Mouse (Mus musculus) testis, adult 2 months (tissue): Measurements from ENCODE around the gene Bcor. TPM values are rescaled to one million over a fixed set of nuclear protein-coding genes. Genes with fewer than 3 reads are reported as not detected.

Experiments used
- H3K27ac ChIP-seq: fragments of 200-500 bp; 2 replicates; pipeline ENCODE4 v1.5.1; 2012; ENCODE audit warnings: low read depth, low read length; ENCODE audit not compliant: control insufficient read depth, insufficient read depth
- H3K27me3 ChIP-seq: fragments of 200-500 bp; 2 replicates; pipeline ENCODE4 v1.6.1; 2012; ENCODE audit warnings: mild to moderate bottlenecking, low read length, moderate library complexity; ENCODE audit not compliant: control insufficient read depth, insufficient read depth
- H3K36me3 ChIP-seq: fragments of 200-500 bp; 2 replicates; pipeline ENCODE4 v1.6.1; 2012; ENCODE audit warnings: mild to moderate bottlenecking, low read length; ENCODE audit not compliant: control insufficient read depth, insufficient read depth
- H3K4me1 ChIP-seq: fragments of 200-500 bp; 2 replicates; pipeline ENCODE4 v1.6.1; 2012; ENCODE audit warnings: low read length; ENCODE audit not compliant: control insufficient read depth, insufficient read depth
- H3K4me3 ChIP-seq: fragments of 200-500 bp; 2 replicates; pipeline ENCODE4 v1.5.1; 2012; ENCODE audit warnings: low read depth, mild to moderate bottlenecking, low read length, moderate library complexity, mixed read lengths; ENCODE audit not compliant: control insufficient read depth
- CTCF ChIP-seq: fragments of 200-500 bp; IDR thresholded peaks from 2 replicates; pipeline ENCODE4 v1.5.1; 2012; ENCODE audit warnings: low read depth, mild to moderate bottlenecking, inconsistent platforms, low read length, moderate library complexity; ENCODE audit not compliant: control insufficient read depth, insufficient read depth, insufficient replicate concordance
- POLR2A ChIP-seq: fragments of 200-500 bp; IDR thresholded peaks from 2 replicates; pipeline ENCODE4 v1.6.1; 2012; ENCODE audit warnings: low read depth, mild to moderate bottlenecking, inconsistent platforms, low read length, moderate library complexity; ENCODE audit not compliant: control insufficient read depth
- polyA plus RNA-seq: library from polyadenylated mRNA; depleted of rRNA; stranded (reverse); fragments of >200 nt; gene quantifications from 2 replicates; pipeline ENCODE4 v1.2.3, GENCODE M21; 2012

The Bcor gene
- polyA plus RNA-seq, 1 experiment = 0.72 TPM

- TF ChIP-seq POLR2A (no peak), CTCF (no peak)
- no peak overlapping the region for H3K4me3 ChIP-seq
- H3K27ac ChIP-seq = no peak overlapping the region
- no peaks in the 10 kb centered on the region for H3K27me3 ChIP-seq
- peaks cover 26% of the 10 kb centered on the region for H3K4me1 ChIP-seq
- H3K36me3 ChIP-seq = no peaks in the 10 kb centered on the region
Observed at GRCm38 (mm10) chrX:12001969-12002368, 158.2 kb downstream of the Bcor start.

GRCm38 (mm10) chrX:12001336-12001735, 158.8 kb downstream of the Bcor start:
- peaks cover 25% of the 10 kb centered on the region for H3K4me1 ChIP-seq
- TF ChIP-seq POLR2A (no peak), CTCF (no peak)
- no peaks in the 10 kb centered on the region for H3K27me3 ChIP-seq
- H3K27ac ChIP-seq = no peak overlapping the region
- H3K4me3 ChIP-seq = no peak overlapping the region
- H3K36me3 ChIP-seq = no peaks in the 10 kb centered on the region

GRCm38 (mm10) chrX:12000620-12001019, 159.5 kb downstream of the Bcor start:
- no peaks in the 10 kb centered on the region for H3K27me3 ChIP-seq
- no peaks in the 10 kb centered on the region for H3K36me3 ChIP-seq
- no peak overlapping the region for H3K4me3 ChIP-seq
- H3K4me1 ChIP-seq = peaks cover 21% of the 10 kb centered on the region
- TF ChIP-seq CTCF (no peak), POLR2A (no peak)
- H3K27ac ChIP-seq = no peak overlapping the region

DNA sequence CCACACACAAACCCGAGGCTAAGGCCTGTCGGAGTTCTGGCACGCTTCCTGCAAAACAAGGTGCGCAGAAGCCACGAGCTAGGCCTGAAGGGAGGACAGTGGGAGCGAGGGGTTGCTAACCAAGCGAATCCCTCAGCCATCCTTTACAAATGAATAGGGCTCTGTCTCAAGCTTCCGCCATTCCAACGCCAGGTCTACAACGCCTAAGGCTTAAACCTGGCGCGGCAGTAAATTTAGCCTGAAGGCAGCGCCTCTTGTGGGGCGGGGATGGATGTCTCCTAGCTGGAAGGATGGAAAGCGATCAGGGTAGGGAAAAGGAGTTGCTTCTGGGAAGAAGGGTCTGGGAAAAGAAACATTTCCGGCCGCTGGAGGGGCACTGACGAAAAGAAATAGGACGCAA, 160.2 kb downstream of the Bcor start:
- Histone ChIP-seq H3K4me3 (peak overlapping the region; percentile 6; the same call in 1 of the 2 replicates), H3K27ac (no peak overlapping the region), H3K36me3 (no peaks in the 10 kb centered on the region), H3K4me1 (peaks cover 17% of the 10 kb centered on the region), H3K27me3 (no peaks in the 10 kb centered on the region)
- TF ChIP-seq POLR2A (no peak), CTCF (no peak)

GRCm38 (mm10) chrX:11998934-11999336, 161.2 kb downstream of the Bcor start:
- Histone ChIP-seq H3K4me3 (peak overlapping the region; percentile 2; the same call in 1 of the 2 replicates), H3K36me3 (no peaks in the 10 kb centered on the region), H3K4me1 (peaks cover 11% of the 10 kb centered on the region), H3K27ac (no peak overlapping the region), H3K27me3 (no peaks in the 10 kb centered on the region)
- no peak for TF ChIP-seq POLR2A

DNA sequence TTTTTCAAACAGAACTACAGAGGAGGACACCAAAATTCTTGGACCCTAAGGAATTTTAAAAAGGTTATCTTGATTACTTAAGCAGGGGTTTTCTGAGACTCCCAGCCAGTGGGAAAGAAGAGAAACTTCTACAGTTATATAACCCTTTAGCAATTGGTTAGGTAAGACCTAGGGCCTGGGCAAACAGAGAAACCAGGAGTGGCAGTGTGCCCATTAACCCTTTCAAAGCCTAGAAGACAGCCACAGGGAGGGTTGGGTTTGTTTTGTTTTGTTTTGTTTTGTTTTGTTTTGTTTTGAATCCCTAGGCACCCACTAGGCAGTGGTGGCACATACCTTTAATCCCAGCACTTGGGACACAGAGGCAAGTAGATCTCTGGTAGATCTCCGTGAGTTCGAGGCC, 163.3 kb downstream of the Bcor start:
- TF ChIP-seq CTCF (no peak), POLR2A (no peak)
- Histone ChIP-seq H3K27me3 (no peaks in the 10 kb centered on the region), H3K27ac (no peak overlapping the region), H3K4me3 (no peak overlapping the region), H3K4me1 (peaks cover 10% of the 10 kb centered on the region), H3K36me3 (no peaks in the 10 kb centered on the region)

DNA sequence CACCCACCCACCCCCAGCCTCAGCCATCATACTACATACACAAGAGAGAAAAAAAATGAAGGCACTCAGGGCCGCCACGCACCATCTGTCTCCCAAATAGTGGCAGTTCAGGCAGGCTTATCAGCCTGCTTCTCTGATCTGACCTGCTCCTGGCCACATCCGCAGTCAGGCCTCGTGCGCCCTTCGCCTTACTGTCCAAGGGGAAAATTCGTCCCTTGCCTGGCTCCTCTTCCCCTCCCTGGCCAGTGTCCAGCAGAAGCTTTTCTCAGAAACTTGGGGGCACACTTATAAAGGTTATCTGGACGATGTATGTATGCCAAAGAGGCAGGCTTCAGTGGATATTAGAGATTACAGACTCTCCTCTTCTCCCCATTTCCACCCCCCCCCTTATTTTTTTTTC, 163.7 kb downstream of the Bcor start:
- no peaks in the 10 kb centered on the region for H3K36me3 ChIP-seq
- H3K4me3 ChIP-seq = no peak overlapping the region
- no peaks in the 10 kb centered on the region for H3K27me3 ChIP-seq
- TF ChIP-seq CTCF (no peak), POLR2A (no peak)
- H3K27ac ChIP-seq = no peak overlapping the region
- peaks cover 10% of the 10 kb centered on the region for H3K4me1 ChIP-seq

DNA sequence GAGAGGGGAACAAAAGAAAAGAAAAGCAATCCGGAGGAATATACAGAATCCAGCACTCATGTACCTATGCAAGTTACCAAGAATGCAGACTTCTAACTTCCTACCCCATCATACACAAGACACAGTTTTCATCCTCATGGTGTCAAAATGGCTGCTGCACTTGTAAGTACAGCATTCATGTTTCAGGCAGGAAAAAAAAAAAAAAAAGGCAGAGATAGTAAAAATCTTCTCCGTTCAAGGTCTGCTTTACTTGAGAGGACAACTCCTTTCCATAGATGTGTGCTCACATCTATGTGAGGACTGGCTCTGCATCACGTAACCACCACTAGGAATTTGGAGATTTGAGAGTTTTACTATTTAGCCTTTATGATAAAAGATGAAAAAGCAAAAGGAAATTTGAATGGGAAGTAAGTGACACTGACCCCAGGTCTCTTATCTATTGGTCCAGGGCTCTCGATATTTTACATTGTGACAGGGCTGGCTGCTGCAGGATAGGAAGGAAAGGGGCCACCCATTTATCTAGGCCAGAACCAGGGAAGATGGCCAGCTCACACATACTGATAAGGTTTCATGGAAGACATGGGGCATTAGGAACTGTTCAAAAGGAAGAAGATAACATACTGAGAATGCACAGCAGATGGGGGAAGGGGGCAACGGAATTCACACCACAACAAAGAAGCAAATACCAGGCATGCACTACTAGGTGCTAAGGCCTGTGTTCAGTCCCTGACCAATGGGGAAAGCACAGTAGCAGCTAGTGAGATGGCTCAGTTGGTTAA, 166.3 kb downstream of the Bcor start:
- Histone ChIP-seq H3K27ac (no peak overlapping the region), H3K4me3 (no peak overlapping the region), H3K4me1 (peaks cover 2% of the 10 kb centered on the region; the same call in 1 of the 2 replicates), H3K36me3 (no peaks in the 10 kb centered on the region), H3K27me3 (no peaks in the 10 kb centered on the region)
- TF ChIP-seq CTCF (no peak), POLR2A (no peak)
